Mouse (Mus musculus): ENCODE data around the gene Zfp790.

- TF ChIP-seq ZNF384 (IDR thresholded peaks at IDR 0.05; ENCODE audit: low read depth, low read length) (no peak), CHD2 (IDR thresholded peaks at IDR 0.05; ENCODE audit: low read depth, low read length) (no peak), MAFK (IDR thresholded peaks at IDR 0.05; ENCODE audit: insufficient read depth, low read depth, low read length) (no peak), ZC3H11A (IDR thresholded peaks at IDR 0.05; ENCODE audit: borderline replicate concordance, low read depth, low read length) (no peak), HCFC1 (IDR thresholded peaks at IDR 0.05; ENCODE audit: borderline replicate concordance, insufficient read depth, low read length) (no peak)
Measured at GRCm38 (mm10) chr7:29776568-29776967, 39.3 kb upstream of the Zfp790 start.
